In the genomic region with DNA sequence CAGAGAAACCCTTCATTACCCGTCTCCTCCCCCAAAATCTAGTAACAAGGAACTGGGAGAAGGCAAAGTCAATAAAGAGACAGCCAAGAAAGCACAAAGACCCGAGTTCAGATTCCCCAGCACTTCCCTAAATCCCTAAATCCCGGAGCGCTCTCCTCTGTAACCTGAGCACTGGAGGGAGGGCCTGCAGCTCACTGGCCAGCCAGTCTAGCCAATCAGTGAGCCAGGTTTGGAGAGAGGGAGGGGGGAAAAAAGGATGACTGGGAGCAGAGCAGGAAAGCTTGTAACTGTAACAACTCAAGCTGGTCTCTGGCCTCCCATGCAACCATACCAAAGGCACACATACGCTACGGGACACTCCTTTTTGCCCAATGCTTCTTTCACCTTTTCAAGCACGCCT, we compare ENCODE assay signal across 9 mouse cellular contexts. TPM values are rescaled to one million over a fixed set of nuclear protein-coding genes. Genes with fewer than 3 reads are reported as not detected.
DNase-seq lines count a peak whose midpoint lies in the region; ATAC-seq and TF ChIP-seq lines count a peak whose summit lies in the region.
"Had no signal": no experiment of that assay in that cellular context is flagged by ENCODE, and none has a peak within 500 bp of the region (broad histone marks: within the 10 kb centered on the region; RNA-seq: fewer than 3 reads in every experiment).

No protein-coding gene starts in this region.

- H3K4me3 ChIP-seq in kidney, adult 2 months (ENCODE audit: insufficient read depth, low read depth, low read length): no peak overlapping the region
- H3K4me3 ChIP-seq in kidney, embryonic 15.5 days (replicated peaks): no peak overlapping the region
- H3K4me3 ChIP-seq in limb, embryonic 12.5 days (replicated peaks): peak overlapping the region; percentile 11; the same call in 1 of the 2 replicates
- H3K4me3 ChIP-seq: liver, embryonic 12.5 days had no signal

- H3K4me1 ChIP-seq in kidney, adult 2 months (ENCODE audit: control insufficient read depth, insufficient read depth, low read length): no peaks in the 10 kb centered on the region
- H3K4me1 ChIP-seq in kidney, embryonic 15.5 days: peaks cover 13% of the 10 kb centered on the region
- H3K4me1 ChIP-seq in limb, embryonic 12.5 days (replicated peaks): peaks cover 13% of the 10 kb centered on the region

- H3K36me3 ChIP-seq in kidney, adult 2 months (ENCODE audit: control insufficient read depth, insufficient read depth, low read length): no peaks in the 10 kb centered on the region
- H3K36me3 ChIP-seq in kidney, embryonic 15.5 days: peaks cover 22% of the 10 kb centered on the region
- H3K36me3 ChIP-seq in limb, embryonic 12.5 days: peaks cover 28% of the 10 kb centered on the region
- H3K36me3 ChIP-seq: liver, embryonic 12.5 days had no signal

- no peak overlapping the region for H3K9ac ChIP-seq in kidney, embryonic 15.5 days
- no peak overlapping the region for H3K9ac ChIP-seq in limb, embryonic 12.5 days (replicated peaks)
- H3K9ac ChIP-seq: liver, embryonic 12.5 days had no signal

- no peak overlapping the region for H3K4me2 ChIP-seq in kidney, embryonic 15.5 days
- peak overlapping the region; percentile 44; the same call in 1 of the 2 replicates for H3K4me2 ChIP-seq in limb, embryonic 12.5 days
- H3K4me2 ChIP-seq: liver, embryonic 12.5 days had no signal

- 76% methylated on average over 7 of the region's 7 CpGs for WGBS in kidney, adult 2 months
- WGBS in kidney, embryonic 15.5 days: 71% methylated on average over 7 of the region's 7 CpGs
- 55% methylated on average over 7 of the region's 7 CpGs for WGBS in limb, embryonic 12.5 days

- no peak for TF ChIP-seq CTCF in kidney, adult 2 months (conservative IDR thresholded peaks at IDR 0.05; ENCODE audit: insufficient read depth, insufficient read length, low read depth, low read length)

- no peak overlapping the region for H3K27ac ChIP-seq in kidney, adult 2 months (ENCODE audit: insufficient read depth, low read depth, low read length)
- H3K27ac ChIP-seq in kidney, embryonic 15.5 days: no peak overlapping the region
- H3K27ac ChIP-seq in limb, embryonic 12.5 days: no peak overlapping the region
- H3K27ac ChIP-seq: liver, embryonic 12.5 days had no signal

- no peaks in the 10 kb centered on the region for H3K27me3 ChIP-seq in kidney, adult 2 months (replicated peaks; ENCODE audit: control insufficient read depth, insufficient read depth, low read length)
- no peaks in the 10 kb centered on the region for H3K27me3 ChIP-seq in kidney, embryonic 15.5 days
- no peaks in the 10 kb centered on the region for H3K27me3 ChIP-seq in limb, embryonic 12.5 days

- H3K9me3 ChIP-seq in kidney, embryonic 15.5 days (replicated peaks): no peaks in the 10 kb centered on the region
- H3K9me3 ChIP-seq in limb, embryonic 12.5 days: no peaks in the 10 kb centered on the region
- H3K9me3 ChIP-seq: liver, embryonic 12.5 days had no signal

- peak; percentile 28 for DNase-seq in adrenal gland, adult 2 months
- DNase-seq in adrenal gland, adult 8-10 months: no peak
- peak; percentile 4 for DNase-seq in kidney, adult 2 months
- DNase-seq in embryo, embryonic 10 days (ENCODE audit: low spot score): peak; percentile 66
- no peak for DNase-seq in cerebellum, adult 11 months
- DNase-seq in cerebellum, adult 11-12 months: no peak

- no peak for ATAC-seq in kidney, embryonic 15.5 days (replicated peaks; ENCODE audit: low FRiP score)
- ATAC-seq in limb, embryonic 12.5 days (ENCODE audit: insufficient number of reproducible peaks, insufficient read depth, low FRiP score, low TSS enrichment, low read depth): no peak
- ATAC-seq: liver, embryonic 12.5 days had no signal

- TF ChIP-seq POLR2A in kidney, adult 2 months (IDR thresholded peaks at IDR 0.05; ENCODE audit: low read depth, low read length): no peak

RNA-seq across cellular contexts. Expression of gene L3mbtl3, which starts 4.4 kb away (rescaled TPM):
- 10 to 100 TPM in 1 of 2 experiments, 1 to 10 TPM in 1; 9.2 to 15.8 TPM for total RNA-seq in adrenal gland, adult 2 months (2021)
- 7.8 and 8.3 TPM in 2 replicates for polyA plus RNA-seq in adrenal gland, adult 2 months (2012; rRNA removed)
- total RNA-seq in adrenal gland, adult 8-10 months (2022): 10 to 100 TPM; 13.5 to 18.0 (median 15.4) TPM
- 3.4 and 3.6 TPM in 2 replicates for polyA plus RNA-seq in kidney, adult 2 months (2012; rRNA removed)
- 12.7 and 13.2 TPM in 2 replicates for polyA plus RNA-seq in kidney, embryonic 15.5 days (2015; fragmentation: Nextera tagmentation; extraction: Ambion mirVana)
- 38.3 and 38.8 TPM in 2 replicates for polyA plus RNA-seq in limb, embryonic 12.5 days (2016; fragmentation: Nextera tagmentation; extraction: Ambion mirVana)

Comparison
In these comparisons a context has a peak if more than half of its experiments do, and no peak if none do; other contexts are left out.
1. DNase-seq: peak in adrenal gland, adult 2 months (single experiment), kidney, adult 2 months (single experiment) and embryo, embryonic 10 days (single experiment); none in adrenal gland, adult 8-10 months (single experiment), cerebellum, adult 11 months (single experiment) and cerebellum, adult 11-12 months (single experiment).